Mouse (Mus musculus): Measurements from ENCODE around the gene Wfdc21. TPM values are rescaled to one million over a fixed set of nuclear protein-coding genes. Genes with fewer than 3 reads are reported as not detected.

The Wfdc21 gene
- polyA plus RNA-seq, 1 experiment: 0.77 TPM

GRCm38 (mm10) chr11:83788331-83788730 is 41.6 kb downstream of the Wfdc21 start:
- H3K27ac ChIP-seq (ENCODE audit: insufficient read depth, low read depth, low read length): no peak overlapping the region
- no peaks in the 10 kb centered on the region for H3K36me3 ChIP-seq (ENCODE audit: control insufficient read depth, insufficient read depth, low read length)
- no peak for TF ChIP-seq CTCF (conservative IDR thresholded peaks at IDR 0.05; ENCODE audit: insufficient read depth, insufficient read length, low read depth, low read length)
- no peak for TF ChIP-seq POLR2A (IDR thresholded peaks at IDR 0.05; ENCODE audit: low read depth, low read length)
- DNase-seq: peak; percentile 71
- peaks cover 26% of the 10 kb centered on the region for H3K4me1 ChIP-seq (ENCODE audit: control insufficient read depth, insufficient read depth, low read length)
- H3K27me3 ChIP-seq (replicated peaks; ENCODE audit: control insufficient read depth, insufficient read depth, low read length): no peaks in the 10 kb centered on the region
- no peak overlapping the region for H3K4me3 ChIP-seq (ENCODE audit: insufficient read depth, low read depth, low read length)
- 55% methylated on average over 8 of the region's 8 CpGs for WGBS

GRCm38 (mm10) chr11:83789259-83789658 is 42.5 kb downstream of the Wfdc21 start:
- Histone ChIP-seq H3K27ac (ENCODE audit: insufficient read depth, low read depth, low read length) (no peak overlapping the region), H3K4me1 (ENCODE audit: control insufficient read depth, insufficient read depth, low read length) (peaks cover 31% of the 10 kb centered on the region), H3K27me3 (replicated peaks; ENCODE audit: control insufficient read depth, insufficient read depth, low read length) (no peaks in the 10 kb centered on the region), H3K36me3 (ENCODE audit: control insufficient read depth, insufficient read depth, low read length) (no peaks in the 10 kb centered on the region), H3K4me3 (ENCODE audit: insufficient read depth, low read depth, low read length) (no peak overlapping the region)
- peak; percentile 46 for DNase-seq
- WGBS: 48% methylated on average over 13 of the region's 13 CpGs
- no peak for TF ChIP-seq CTCF (conservative IDR thresholded peaks at IDR 0.05; ENCODE audit: insufficient read depth, insufficient read length, low read depth, low read length)
- TF ChIP-seq POLR2A (IDR thresholded peaks at IDR 0.05; ENCODE audit: low read depth, low read length): no peak

GRCm38 (mm10) chr11:83791133-83791532 is 44.4 kb downstream of the Wfdc21 start:
- WGBS: 50% methylated on average over 4 of the region's 4 CpGs

GRCm38 (mm10) chr11:83792316-83792914 is 45.7 kb downstream of the Wfdc21 start:
- WGBS: 47% methylated on average over 12 of the region's 12 CpGs
- TF ChIP-seq POLR2A (IDR thresholded peaks at IDR 0.05; ENCODE audit: low read depth, low read length) (no peak), CTCF (conservative IDR thresholded peaks at IDR 0.05; ENCODE audit: insufficient read depth, insufficient read length, low read depth, low read length) (no peak)
- Histone ChIP-seq H3K27ac (ENCODE audit: insufficient read depth, low read depth, low read length) (peak overlapping the region; percentile 84), H3K4me1 (ENCODE audit: control insufficient read depth, insufficient read depth, low read length) (peaks cover 28% of the 10 kb centered on the region), H3K27me3 (replicated peaks; ENCODE audit: control insufficient read depth, insufficient read depth, low read length) (no peaks in the 10 kb centered on the region), H3K4me3 (ENCODE audit: insufficient read depth, low read depth, low read length) (no peak overlapping the region), H3K36me3 (ENCODE audit: control insufficient read depth, insufficient read depth, low read length) (no peaks in the 10 kb centered on the region)
- peak; percentile 91 for DNase-seq

More at GRCm38 (mm10) chr11:83791133-83791532, 44.4 kb downstream of the Wfdc21 start:
- TF ChIP-seq CTCF (conservative IDR thresholded peaks at IDR 0.05; ENCODE audit: insufficient read depth, insufficient read length, low read depth, low read length) (no peak), POLR2A (IDR thresholded peaks at IDR 0.05; ENCODE audit: low read depth, low read length) (no peak)
- no peak for DNase-seq
- no peak overlapping the region for H3K4me3 ChIP-seq (ENCODE audit: insufficient read depth, low read depth, low read length)
- H3K27ac ChIP-seq (ENCODE audit: insufficient read depth, low read depth, low read length): no peak overlapping the region
- H3K27me3 ChIP-seq (replicated peaks; ENCODE audit: control insufficient read depth, insufficient read depth, low read length): no peaks in the 10 kb centered on the region
- peaks cover 30% of the 10 kb centered on the region for H3K4me1 ChIP-seq (ENCODE audit: control insufficient read depth, insufficient read depth, low read length)
- no peaks in the 10 kb centered on the region for H3K36me3 ChIP-seq (ENCODE audit: control insufficient read depth, insufficient read depth, low read length)

- TF ChIP-seq POLR2A (IDR thresholded peaks at IDR 0.05; ENCODE audit: low read depth, low read length) (no peak), CTCF (conservative IDR thresholded peaks at IDR 0.05; ENCODE audit: insufficient read depth, insufficient read length, low read depth, low read length) (no peak)
- Histone ChIP-seq H3K27me3 (replicated peaks; ENCODE audit: control insufficient read depth, insufficient read depth, low read length) (no peaks in the 10 kb centered on the region), H3K4me3 (ENCODE audit: insufficient read depth, low read depth, low read length) (no peak overlapping the region), H3K27ac (ENCODE audit: insufficient read depth, low read depth, low read length) (peak overlapping the region; percentile 84), H3K4me1 (ENCODE audit: control insufficient read depth, insufficient read depth, low read length) (peaks cover 34% of the 10 kb centered on the region), H3K36me3 (ENCODE audit: control insufficient read depth, insufficient read depth, low read length) (no peaks in the 10 kb centered on the region)
- 41% methylated on average over 14 of the region's 14 CpGs for WGBS
- DNase-seq: peak; percentile 94
These were observed 46.5 kb downstream of the Wfdc21 start for GRCm38 (mm10) chr11:83793264-83793663.

- TF ChIP-seq CTCF (conservative IDR thresholded peaks at IDR 0.05; ENCODE audit: insufficient read depth, insufficient read length, low read depth, low read length) (no peak), POLR2A (IDR thresholded peaks at IDR 0.05; ENCODE audit: low read depth, low read length) (no peak)
- WGBS: 71% methylated on average over 6 of the region's 6 CpGs
- H3K27ac ChIP-seq (ENCODE audit: insufficient read depth, low read depth, low read length): peak overlapping the region; percentile 84
- no peak for DNase-seq
- H3K4me1 ChIP-seq (ENCODE audit: control insufficient read depth, insufficient read depth, low read length): peaks cover 42% of the 10 kb centered on the region
- H3K36me3 ChIP-seq (ENCODE audit: control insufficient read depth, insufficient read depth, low read length): no peaks in the 10 kb centered on the region
- no peak overlapping the region for H3K4me3 ChIP-seq (ENCODE audit: insufficient read depth, low read depth, low read length)
- H3K27me3 ChIP-seq (replicated peaks; ENCODE audit: control insufficient read depth, insufficient read depth, low read length): no peaks in the 10 kb centered on the region
These were observed 49.4 kb downstream of the Wfdc21 start for GRCm38 (mm10) chr11:83796112-83796511.

- TF ChIP-seq CTCF (conservative IDR thresholded peaks at IDR 0.05; ENCODE audit: insufficient read depth, insufficient read length, low read depth, low read length) (no peak), POLR2A (IDR thresholded peaks at IDR 0.05; ENCODE audit: low read depth, low read length) (peak; percentile 33)
- Histone ChIP-seq H3K4me3 (ENCODE audit: insufficient read depth, low read depth, low read length) (no peak overlapping the region), H3K36me3 (ENCODE audit: control insufficient read depth, insufficient read depth, low read length) (no peaks in the 10 kb centered on the region), H3K4me1 (ENCODE audit: control insufficient read depth, insufficient read depth, low read length) (peaks cover 41% of the 10 kb centered on the region), H3K27ac (ENCODE audit: insufficient read depth, low read depth, low read length) (peak overlapping the region; percentile 88), H3K27me3 (replicated peaks; ENCODE audit: control insufficient read depth, insufficient read depth, low read length) (no peaks in the 10 kb centered on the region)
- DNase-seq: peak; percentile 94
- 48% methylated on average over 10 of the region's 10 CpGs for WGBS
These were observed 50.4 kb downstream of the Wfdc21 start for GRCm38 (mm10) chr11:83796980-83797608.
